Mouse (Mus musculus): ENCODE results near the gene Rreb1.

DNA sequence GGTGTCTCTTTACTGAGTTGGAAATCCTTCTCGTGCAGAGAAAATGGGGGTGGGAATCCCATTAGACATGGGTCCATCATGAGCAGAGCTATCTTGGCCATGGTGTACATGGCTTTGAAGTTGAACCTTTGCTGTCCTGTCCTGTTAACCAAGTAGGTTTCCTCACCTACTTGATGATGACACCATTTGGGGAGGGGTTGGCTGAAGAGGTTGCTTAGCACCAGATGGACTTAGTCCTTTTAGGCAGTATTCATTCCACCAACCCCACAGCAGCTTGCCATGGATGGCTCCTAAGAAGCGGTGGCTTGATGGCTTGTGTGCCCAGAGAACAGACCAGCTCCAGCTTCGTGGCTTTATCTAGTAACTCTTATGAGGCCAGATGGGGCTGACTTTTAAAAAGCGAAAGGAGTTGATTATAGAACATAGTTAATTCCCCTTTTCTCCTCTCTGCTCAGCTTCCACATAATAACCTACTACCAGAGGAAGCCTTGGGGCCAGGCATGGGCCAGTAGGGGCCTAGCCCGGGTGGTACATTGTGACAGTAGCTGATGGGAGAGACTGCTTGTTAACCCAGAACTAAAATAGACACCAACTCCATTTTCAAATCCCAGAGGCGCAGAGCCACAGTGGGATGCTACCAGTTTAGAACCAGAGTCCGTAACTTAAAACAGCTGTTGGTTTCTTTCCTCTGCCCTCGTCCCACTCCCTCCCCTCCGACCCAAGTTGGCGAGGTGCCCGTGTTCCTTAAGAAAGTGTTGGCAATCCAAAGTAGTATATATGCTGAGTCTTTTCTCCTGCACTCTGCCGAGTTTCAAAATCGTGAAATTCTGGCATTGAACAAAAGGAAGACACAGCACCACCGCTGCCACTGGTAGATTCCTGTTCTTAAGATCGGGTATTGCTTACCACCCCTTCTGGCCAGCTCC is 140.4 kb downstream of the Rreb1 start:
- no peak for TF ChIP-seq CTCF (IDR thresholded peaks at IDR 0.05; ENCODE audit: control insufficient read depth, insufficient read depth, insufficient replicate concordance, low read depth, low read length)
- TF ChIP-seq POLR2A (IDR thresholded peaks at IDR 0.05; ENCODE audit: control insufficient read depth, low read depth, low read length), result no peak
